Mouse (Mus musculus) kidney, embryonic 16.5 days (tissue): ENCODE measurements at regions not wholly inside any gene's neighbourhood (a gene's known extent, or its start where the extent isn't known, plus 50 kb on each side); places are given as distances from the start of the nearest gene placed in this dataset.

Experiments used
- ATAC-seq: fragments of 200-750 bp; cut with Nextera tagmentation; 2 replicates; pipeline ENCODE4 v1.8.0; 2017; ENCODE audit warnings: moderate TSS enrichment; ENCODE audit not compliant: low FRiP score, low TSS enrichment
- H3K27ac ChIP-seq: fragments of 300-500 bp; sonication (generic); 2 replicates; pipeline ENCODE4 v1.5.1; 2014; ENCODE audit warnings: low read length
- H3K27me3 ChIP-seq: fragments of 300-500 bp; sonication (generic); 2 replicates; pipeline ENCODE4 v1.6.1; 2014; ENCODE audit warnings: low read length, control low read depth, mixed read lengths; ENCODE audit not compliant: insufficient read depth
- H3K36me3 ChIP-seq: fragments of 300-500 bp; sonication (generic); 2 replicates; pipeline ENCODE4 v1.6.1; 2014; ENCODE audit warnings: low read length, control low read depth, mixed read lengths; ENCODE audit not compliant: insufficient read depth
- H3K4me1 ChIP-seq: fragments of 300-500 bp; sonication (generic); 2 replicates; pipeline ENCODE4 v1.6.1; 2014; ENCODE audit warnings: low read length, control low read depth, mixed read lengths; ENCODE audit not compliant: insufficient read depth
- H3K4me2 ChIP-seq: fragments of 300-500 bp; sonication (generic); replicated peaks from 2 replicates; pipeline ENCODE4 v1.6.1; 2014; ENCODE audit warnings: low read depth, low read length
- H3K4me3 ChIP-seq: fragments of 300-500 bp; sonication (generic); 2 replicates; pipeline ENCODE4 v1.5.1; 2014; ENCODE audit warnings: mild to moderate bottlenecking, low read length
- H3K9ac ChIP-seq: fragments of 300-500 bp; sonication (generic); replicated peaks from 2 replicates; pipeline ENCODE4 v1.6.1; 2014; ENCODE audit warnings: low read length
- H3K9me3 ChIP-seq: fragments of 300-500 bp; sonication (generic); 2 replicates; pipeline ENCODE4 v1.6.1; 2016; ENCODE audit warnings: low read length, control low read depth
- WGBS: fragments of 180-500 bp; shearing (Covaris S2); extraction: QIAGEN DNeasy Blood & Tissue Kit; methylation state at CpG from one replicate; pipeline ENCODE4 v1.1.7; 2014; 5-methylcytosine and 5-hydroxymethylcytosine counted together

DNA sequence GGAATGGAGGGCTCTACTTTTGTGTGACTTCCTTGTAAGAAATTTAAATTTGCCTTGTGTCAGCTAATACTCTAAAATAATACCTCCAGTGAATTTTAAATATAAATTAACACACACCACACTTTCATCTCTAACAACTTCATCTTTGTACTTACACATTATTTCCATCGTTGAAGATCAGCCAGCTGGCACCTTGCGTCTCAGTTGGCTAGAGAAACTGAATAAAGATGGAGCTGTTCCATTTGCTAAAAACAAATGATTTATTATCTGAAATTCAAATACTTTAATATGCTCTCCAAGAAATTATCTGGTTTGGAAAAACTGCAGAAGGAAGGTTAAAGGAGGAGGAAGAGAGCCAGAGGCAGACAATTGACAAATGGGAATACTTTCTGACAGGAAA is 122.0 kb upstream of the Gm11096 start:
- H3K4me2 ChIP-seq: no peak overlapping the region
- H3K9ac ChIP-seq: no peak overlapping the region
- H3K27ac ChIP-seq: no peak overlapping the region
- WGBS: 76% methylated on average over 2 of the region's 2 CpGs
- ATAC-seq: no peak
- 0 out of 2 replicates have a peak, but pooled peaks cover 3% of the 10 kb centered on the region for H3K4me1 ChIP-seq
- H3K9me3 ChIP-seq: no peaks in the 10 kb centered on the region
- H3K36me3 ChIP-seq: no peaks in the 10 kb centered on the region
- H3K27me3 ChIP-seq: no peaks in the 10 kb centered on the region
- H3K4me3 ChIP-seq: no peak overlapping the region

DNA sequence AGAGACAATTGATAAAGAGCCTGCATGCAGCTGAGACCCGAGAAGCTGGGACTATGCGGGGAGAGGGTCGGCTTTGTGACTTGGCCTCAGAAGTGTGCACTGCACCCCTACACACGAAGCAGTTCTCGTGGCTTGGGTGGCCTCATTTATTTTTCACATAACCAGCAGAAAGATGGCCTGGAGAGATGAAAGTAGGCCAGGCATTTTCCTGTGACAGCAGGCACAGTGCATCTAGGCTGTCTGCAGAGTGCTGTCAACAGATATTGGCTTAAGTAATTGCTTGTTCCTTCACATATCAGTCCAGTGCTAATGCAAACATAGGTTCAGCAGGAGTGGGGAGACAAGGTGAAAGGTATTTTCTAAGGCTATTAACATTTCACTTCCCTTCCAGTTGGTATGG is 124.9 kb upstream of the Gm11096 start:
- WGBS: 72% methylated on average over 5 of the region's 5 CpGs
- Histone ChIP-seq H3K9me3 (no peaks in the 10 kb centered on the region), H3K4me3 (no peak overlapping the region), H3K36me3 (no peaks in the 10 kb centered on the region), H3K4me2 (no peak overlapping the region), H3K27me3 (no peaks in the 10 kb centered on the region), H3K27ac (no peak overlapping the region), H3K9ac (no peak overlapping the region), H3K4me1 (no peaks in the 10 kb centered on the region)
- no peak for ATAC-seq

DNA sequence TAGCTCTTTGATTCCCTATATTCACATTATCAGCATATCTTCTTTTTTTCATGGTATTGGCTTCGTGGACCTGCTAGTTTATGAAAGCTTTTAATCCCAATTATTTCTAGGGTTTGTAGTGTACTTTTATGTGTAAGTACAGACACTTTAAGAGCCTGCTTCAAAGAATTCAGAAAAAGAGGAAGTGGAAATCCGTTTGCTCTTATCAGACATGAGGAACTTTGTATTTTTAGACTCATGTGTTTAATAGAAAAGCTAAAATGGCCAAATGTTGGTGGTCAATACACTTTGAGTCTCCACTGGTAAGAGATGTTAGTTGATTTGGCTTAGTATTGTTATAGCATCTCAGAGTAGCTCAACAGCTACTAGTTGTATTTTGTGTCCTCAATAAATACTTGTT is 135.7 kb upstream of the Gm11096 start:
- no peaks in the 10 kb centered on the region for H3K27me3 ChIP-seq
- no peaks in the 10 kb centered on the region for H3K36me3 ChIP-seq
- no peak overlapping the region for H3K27ac ChIP-seq
- H3K4me3 ChIP-seq: no peak overlapping the region
- WGBS: 65% methylated on average over 2 of the region's 2 CpGs
- no peaks in the 10 kb centered on the region for H3K4me1 ChIP-seq
- H3K9me3 ChIP-seq: no peaks in the 10 kb centered on the region
- H3K9ac ChIP-seq: no peak overlapping the region
- ATAC-seq: no peak
- H3K4me2 ChIP-seq: no peak overlapping the region

DNA sequence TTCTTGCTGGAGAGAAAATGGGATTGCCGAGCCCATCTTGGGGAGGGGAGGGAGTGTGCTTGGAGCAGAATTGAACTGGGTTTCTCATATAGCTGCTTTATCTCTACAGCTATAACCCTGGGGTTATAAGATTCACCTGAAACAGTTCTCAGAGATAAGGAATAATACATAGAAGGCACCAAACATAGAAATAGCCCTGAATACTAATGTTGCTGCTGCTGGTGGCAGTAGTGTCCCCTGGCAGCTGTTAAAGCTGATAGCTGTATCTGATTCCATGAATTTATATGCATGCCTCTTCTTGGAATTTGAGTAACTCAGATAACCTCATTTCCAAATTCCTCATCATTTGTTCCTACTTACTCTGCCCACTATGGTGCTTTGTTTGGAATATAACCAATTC is 137.0 kb upstream of the Gm11096 start:
- no peak overlapping the region for H3K9ac ChIP-seq
- H3K27me3 ChIP-seq: no peaks in the 10 kb centered on the region
- ATAC-seq: no peak
- no peaks in the 10 kb centered on the region for H3K9me3 ChIP-seq
- 73% methylated on average over 1 of the region's 1 CpGs for WGBS
- no peak overlapping the region for H3K4me3 ChIP-seq
- H3K4me1 ChIP-seq: no peaks in the 10 kb centered on the region
- no peak overlapping the region for H3K4me2 ChIP-seq
- H3K27ac ChIP-seq: no peak overlapping the region
- H3K36me3 ChIP-seq: no peaks in the 10 kb centered on the region

DNA sequence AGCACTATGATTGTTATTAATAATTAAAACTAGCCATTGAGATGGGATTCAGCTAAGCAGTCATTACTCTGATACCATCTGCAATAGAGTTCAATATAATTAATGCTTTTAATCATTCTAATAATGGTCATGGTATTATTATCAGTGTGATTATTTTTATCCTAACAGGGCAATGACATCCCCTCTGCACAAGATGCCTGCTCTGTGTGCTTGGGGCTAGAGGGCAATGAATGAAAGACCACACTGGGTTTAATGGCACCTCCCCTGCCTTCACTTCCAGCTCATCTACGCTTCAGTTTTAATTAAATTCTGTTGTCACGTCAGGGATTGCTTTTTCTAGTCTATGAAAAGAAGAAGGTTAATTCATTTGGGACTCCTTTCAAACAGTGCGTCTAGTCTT is 139.1 kb upstream of the Gm11096 start:
- Histone ChIP-seq H3K9ac (no peak overlapping the region), H3K4me1 (no peaks in the 10 kb centered on the region), H3K27ac (no peak overlapping the region), H3K4me3 (no peak overlapping the region), H3K4me2 (no peak overlapping the region), H3K27me3 (no peaks in the 10 kb centered on the region), H3K9me3 (0 out of 2 replicates have a peak, but pooled peaks cover 3% of the 10 kb centered on the region), H3K36me3 (no peaks in the 10 kb centered on the region)
- WGBS: 78% methylated on average over 3 of the region's 3 CpGs
- ATAC-seq: no peak

DNA sequence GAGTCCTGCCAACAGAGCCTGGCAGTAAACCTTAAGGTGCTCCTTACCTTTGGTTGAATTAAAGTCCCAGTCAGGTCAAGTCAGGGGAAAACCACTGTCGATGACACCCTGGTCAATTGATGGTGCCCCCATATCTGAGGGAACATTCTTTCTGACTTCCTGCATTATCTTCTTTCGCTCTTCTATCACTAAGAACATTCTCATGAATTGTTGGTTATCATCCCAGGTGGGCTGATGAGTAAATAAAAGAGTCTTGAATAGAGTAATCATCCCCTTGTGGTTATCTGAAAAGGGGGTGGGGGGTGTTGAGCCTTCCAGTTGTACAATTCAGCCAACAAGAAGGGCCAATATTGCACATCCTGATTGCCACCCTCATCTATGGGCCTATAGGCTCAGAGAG is 149.7 kb upstream of the Gm11096 start:
- Histone ChIP-seq H3K4me2 (no peak overlapping the region), H3K4me3 (no peak overlapping the region), H3K27ac (no peak overlapping the region), H3K9me3 (peaks cover 5% of the 10 kb centered on the region; the same call in 1 of the 2 replicates), H3K27me3 (no peaks in the 10 kb centered on the region), H3K4me1 (no peaks in the 10 kb centered on the region), H3K36me3 (no peaks in the 10 kb centered on the region), H3K9ac (no peak overlapping the region)
- no peak for ATAC-seq
- WGBS: 93% methylated on average over 2 of the region's 2 CpGs

DNA sequence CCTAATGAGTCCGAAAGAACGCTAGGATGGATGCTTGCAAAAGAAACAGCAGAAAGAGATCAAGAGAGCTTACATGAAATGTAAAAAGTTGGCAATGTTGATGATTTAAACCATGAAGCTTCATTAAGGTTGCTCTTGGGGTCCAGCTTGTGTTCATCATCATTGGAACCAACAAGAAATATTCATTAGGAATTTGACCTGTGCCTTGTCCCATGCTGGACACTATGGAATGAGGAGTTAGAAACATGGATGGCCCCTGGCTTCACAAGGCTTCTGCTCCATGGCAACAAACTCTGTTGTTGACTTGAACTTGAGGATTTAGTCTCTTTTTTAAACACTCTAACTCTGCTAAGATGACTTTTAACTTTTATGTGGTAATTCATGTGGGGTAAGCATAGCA is 159.0 kb upstream of the Gm11096 start:
- WGBS: 84% methylated on average over 2 of the region's 2 CpGs
- Histone ChIP-seq H3K9me3 (no peaks in the 10 kb centered on the region), H3K36me3 (no peaks in the 10 kb centered on the region), H3K4me3 (no peak overlapping the region), H3K9ac (no peak overlapping the region), H3K27ac (no peak overlapping the region), H3K4me2 (no peak overlapping the region), H3K27me3 (no peaks in the 10 kb centered on the region), H3K4me1 (no peaks in the 10 kb centered on the region)
- ATAC-seq: no peak

DNA sequence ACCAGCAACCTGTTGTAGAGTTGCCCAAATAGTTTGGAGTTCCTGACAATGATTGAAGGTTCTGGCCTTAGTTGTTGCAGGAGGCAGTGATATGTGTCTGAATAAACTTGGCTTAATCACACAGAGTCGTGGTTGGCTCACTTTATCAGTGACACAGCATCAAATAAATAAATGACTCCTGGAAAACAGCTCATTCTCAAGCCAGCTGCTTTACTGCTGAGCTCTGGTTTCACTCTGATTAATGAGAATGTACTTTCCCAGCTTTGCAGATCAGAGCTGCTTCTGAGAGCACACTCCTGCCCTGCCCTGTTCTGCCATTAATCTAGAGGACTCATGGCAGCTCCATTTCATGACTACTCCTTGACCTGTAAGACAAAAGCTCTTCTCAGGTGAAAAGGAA is 171.3 kb upstream of the Gm11096 start:
- no peaks in the 10 kb centered on the region for H3K9me3 ChIP-seq
- peak; percentile 96 for ATAC-seq

DNA sequence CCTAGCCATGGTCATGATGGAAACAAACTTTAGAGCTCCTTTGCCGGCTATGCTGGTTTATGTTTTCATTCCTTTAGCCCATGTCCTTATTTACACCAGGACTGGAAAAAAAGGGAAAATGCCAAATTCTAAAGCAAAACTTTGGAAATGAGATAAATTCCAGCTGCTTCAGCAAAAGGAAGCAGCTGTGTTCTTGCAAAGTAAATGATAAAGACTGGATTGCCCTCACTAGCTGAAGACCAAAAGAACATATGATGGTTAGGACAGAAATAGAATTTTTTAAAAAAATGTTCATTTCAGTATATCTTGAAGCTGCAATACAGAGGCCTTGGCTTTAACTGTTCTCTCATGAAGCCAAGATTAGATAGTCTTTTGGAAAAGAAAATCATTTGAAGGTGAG is 179.6 kb upstream of the Gm11096 start:
- Histone ChIP-seq H3K27ac (no peak overlapping the region), H3K9ac (no peak overlapping the region), H3K4me3 (no peak overlapping the region), H3K4me1 (no peaks in the 10 kb centered on the region), H3K4me2 (no peak overlapping the region), H3K36me3 (no peaks in the 10 kb centered on the region), H3K27me3 (no peaks in the 10 kb centered on the region), H3K9me3 (no peaks in the 10 kb centered on the region)
- no peak for ATAC-seq
- 63% methylated on average over 1 of the region's 1 CpGs for WGBS

More for the DNA sequence above, 171.3 kb upstream of the Gm11096 start:
- H3K27me3 ChIP-seq: no peaks in the 10 kb centered on the region
- H3K4me2 ChIP-seq: no peak overlapping the region
- WGBS: 0% methylated on average over 1 of the region's 1 CpGs
- H3K4me1 ChIP-seq: 0 out of 2 replicates have a peak, but pooled peaks cover 3% of the 10 kb centered on the region
- H3K9ac ChIP-seq: no peak overlapping the region
- no peak overlapping the region; the same call in 1 of the 2 replicates for H3K27ac ChIP-seq
- no peak overlapping the region for H3K4me3 ChIP-seq
- H3K36me3 ChIP-seq: no peaks in the 10 kb centered on the region

DNA sequence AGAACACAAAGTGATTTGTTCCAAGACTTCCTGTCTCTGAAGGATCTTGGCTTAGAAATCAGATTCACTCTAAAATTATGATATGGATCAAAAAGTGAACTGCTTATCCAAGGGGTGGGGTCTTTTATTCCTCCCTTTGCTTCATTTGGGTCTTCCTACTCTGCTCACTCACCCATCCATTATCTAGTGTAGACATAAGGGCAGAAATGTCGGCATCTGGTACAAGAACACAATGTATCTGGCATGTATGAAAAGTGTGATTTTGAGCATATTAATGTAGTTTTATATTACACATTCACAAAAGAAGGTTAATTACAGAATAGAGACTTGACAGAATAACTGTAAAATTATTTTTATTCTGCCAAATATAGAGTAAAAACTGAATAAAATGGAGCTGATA is 181.5 kb upstream of the Gm11096 start:
- H3K9me3 ChIP-seq: no peaks in the 10 kb centered on the region
- H3K9ac ChIP-seq: no peak overlapping the region
- ATAC-seq: no peak
- 90% methylated on average over 1 of the region's 1 CpGs for WGBS
- H3K36me3 ChIP-seq: no peaks in the 10 kb centered on the region
- H3K4me3 ChIP-seq: no peak overlapping the region
- H3K4me2 ChIP-seq: no peak overlapping the region
- no peaks in the 10 kb centered on the region for H3K4me1 ChIP-seq
- H3K27ac ChIP-seq: no peak overlapping the region
- no peaks in the 10 kb centered on the region for H3K27me3 ChIP-seq

DNA sequence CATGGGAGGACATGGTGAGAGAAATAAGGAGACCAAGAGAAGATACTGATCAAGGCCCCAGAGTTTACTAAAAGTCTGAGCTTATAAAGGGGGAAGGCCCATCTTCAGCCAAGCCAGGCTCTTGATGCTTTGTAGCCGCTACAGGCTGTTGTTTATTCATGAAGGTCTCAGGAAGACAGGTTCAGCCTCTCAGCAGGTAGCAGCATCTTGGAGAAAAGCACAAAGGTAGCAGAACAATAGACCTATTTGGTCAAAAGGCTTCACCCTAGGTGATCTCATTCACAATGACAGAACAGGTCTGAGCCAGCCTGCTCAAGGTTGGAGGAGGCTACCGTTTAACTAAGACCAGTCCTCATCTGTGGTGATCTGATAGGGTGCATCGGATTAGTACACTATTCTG is 185.5 kb upstream of the Gm11096 start:
- 75% methylated on average over 3 of the region's 3 CpGs for WGBS
- no peaks in the 10 kb centered on the region for H3K4me1 ChIP-seq
- no peak overlapping the region for H3K4me3 ChIP-seq
- H3K27me3 ChIP-seq: no peaks in the 10 kb centered on the region
- no peak overlapping the region for H3K9ac ChIP-seq
- H3K4me2 ChIP-seq: no peak overlapping the region
- no peak overlapping the region for H3K27ac ChIP-seq
- no peaks in the 10 kb centered on the region for H3K36me3 ChIP-seq
- no peak for ATAC-seq
- H3K9me3 ChIP-seq: no peaks in the 10 kb centered on the region
